Mouse (Mus musculus): ENCODE results near the gene Irf9.

Gene Irf9

DNA sequence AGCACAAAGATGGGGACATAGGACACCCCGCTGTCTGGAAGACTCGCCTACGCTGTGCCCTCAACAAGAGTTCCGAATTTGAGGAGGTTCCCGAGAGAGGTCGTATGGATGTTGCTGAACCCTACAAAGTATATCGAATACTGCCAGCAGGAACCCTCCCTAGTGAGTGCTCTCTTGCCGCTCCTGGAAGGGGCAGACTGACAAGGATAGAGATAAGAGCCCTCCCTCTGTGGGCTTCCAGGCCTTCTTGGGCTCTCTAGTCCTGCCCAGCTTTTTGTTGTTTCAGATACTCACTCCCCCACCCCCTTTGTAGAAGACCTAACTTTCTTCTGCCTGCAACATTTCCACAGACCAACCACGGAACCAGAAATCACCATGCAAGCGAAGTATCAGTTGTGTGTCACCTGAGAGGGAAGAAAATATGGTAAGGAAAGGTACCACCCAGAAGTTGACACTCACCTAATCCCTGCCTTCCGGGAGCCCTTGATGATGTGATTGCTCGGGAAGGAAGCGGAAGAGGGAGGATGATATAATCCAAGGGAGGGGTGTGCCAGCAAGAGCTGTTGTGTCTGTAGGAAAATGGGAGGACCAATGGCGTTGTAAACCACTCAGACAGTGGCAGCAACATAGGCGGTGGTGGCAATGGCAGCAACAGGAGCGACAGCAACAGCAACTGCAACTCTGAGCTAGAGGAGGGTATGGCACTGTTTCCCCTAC lies 2.5 kb downstream of the Irf9 start:
- DNase-seq (ENCODE audit: extremely low spot score, low read depth, low spot score), result no peak

DNA sequence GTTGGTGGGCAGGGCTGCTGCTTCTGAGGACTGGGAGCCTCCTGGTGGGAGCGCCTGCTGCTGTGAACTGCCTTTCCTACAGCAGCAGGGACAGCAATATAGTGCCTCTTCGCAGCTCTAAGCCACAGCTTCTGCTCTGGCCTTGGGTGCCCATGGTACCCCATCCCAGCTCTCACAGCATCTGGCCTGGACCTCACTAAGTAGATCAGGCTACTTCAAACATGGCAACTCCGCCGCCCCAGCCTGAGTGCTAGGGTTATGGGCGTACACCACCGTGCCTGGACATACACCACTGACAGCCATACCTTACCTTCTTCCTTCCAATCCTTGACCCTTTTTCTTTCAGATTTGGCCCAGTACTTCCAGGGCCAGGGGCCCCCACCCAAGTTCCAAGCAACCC lies 5.0 kb downstream of the Irf9 start:
- no peak for DNase-seq (ENCODE audit: extremely low spot score, low read depth, low spot score)

DNA sequence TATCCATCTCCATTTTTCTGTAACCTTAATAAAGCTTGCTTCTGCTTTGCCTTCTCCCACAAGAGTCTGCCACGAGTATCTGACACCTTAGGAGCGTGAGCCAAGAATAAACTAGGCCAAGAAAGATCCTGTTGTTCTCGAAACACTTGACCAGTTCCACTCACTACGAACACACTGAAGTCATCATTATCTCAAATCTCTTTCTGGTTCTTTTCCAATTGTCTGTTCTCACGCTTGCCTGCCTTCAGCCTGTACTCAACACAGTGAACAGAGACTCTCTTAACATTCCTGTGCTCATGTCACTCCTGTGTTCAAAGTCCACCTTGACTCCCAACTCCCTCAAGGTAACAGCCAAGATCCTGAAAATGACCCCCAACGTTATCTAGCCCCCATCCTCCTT lies 10.0 kb downstream of the Irf9 start:
- DNase-seq (ENCODE audit: extremely low spot score, low read depth, low spot score), result no peak

DNA sequence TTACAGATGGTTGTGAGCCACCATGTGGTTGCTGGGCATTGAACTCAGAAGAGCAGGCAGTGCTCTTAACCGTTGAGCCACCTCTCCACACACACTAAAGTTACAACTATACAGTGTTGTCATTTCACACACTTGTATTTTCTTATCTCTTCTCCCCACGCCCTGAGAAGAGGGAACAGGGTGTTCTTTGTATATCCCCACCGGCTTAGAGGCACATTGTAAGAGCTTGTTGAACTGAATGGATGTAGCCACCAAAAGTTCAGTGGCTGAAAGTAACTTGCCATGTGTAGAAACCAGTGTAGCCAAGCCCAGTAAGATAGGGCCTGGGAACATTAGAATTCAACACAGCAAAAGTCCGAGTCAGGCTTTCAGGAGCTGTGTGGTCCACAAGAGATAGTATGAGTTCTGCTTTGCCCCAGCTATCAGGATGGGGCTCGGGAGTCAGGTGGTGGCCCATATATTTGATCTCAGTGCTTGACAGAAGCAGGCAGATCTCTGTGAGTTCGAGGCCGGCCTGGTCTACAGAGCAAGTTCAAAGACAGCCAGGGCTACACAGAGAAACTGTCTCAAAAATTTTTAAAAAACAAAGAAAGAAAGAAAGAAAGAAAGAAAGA lies 11.3 kb downstream of the Irf9 start:
- DNase-seq (ENCODE audit: extremely low spot score, low read depth, low spot score), result no peak

DNA sequence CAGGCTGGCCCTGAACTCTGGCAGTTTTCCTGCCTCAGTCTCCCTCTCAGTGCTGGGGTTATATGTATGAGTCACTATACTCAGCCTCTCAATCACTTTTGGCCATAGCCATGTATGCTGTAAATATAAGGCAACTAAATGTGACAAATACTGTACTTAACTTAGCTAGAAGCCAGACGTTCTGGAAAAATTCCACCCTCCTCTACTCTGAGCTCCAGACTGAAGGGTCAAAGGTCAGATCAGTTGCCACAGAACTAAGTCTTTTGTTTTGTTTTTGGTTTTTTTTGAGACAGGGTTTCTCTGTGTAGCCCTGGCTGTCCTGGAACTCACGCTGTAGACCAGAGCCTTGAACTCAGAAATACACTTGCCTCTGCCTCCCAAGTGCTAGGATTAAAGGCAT lies 12.5 kb downstream of the Irf9 start:
- no peak for DNase-seq (ENCODE audit: extremely low spot score, low read depth, low spot score)

DNA sequence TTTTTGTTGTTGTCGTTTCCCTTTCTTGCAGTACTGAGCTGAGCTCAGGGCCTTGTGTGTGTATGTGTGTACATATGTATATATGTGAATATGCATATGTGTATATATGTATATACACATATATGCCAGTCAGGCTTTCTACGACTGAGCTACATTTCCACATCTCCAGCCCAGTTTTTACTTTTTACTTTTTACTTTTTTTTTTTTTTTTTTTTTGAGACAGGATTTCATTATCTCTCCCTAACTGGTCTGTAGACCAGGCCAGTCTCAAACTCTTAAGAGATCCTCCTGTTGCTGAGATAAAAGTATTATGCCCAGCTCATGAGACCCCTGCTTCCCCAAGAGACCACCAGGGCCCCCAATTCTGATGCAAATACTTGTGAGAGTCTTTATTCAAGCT lies 13.5 kb downstream of the Irf9 start:
- DNase-seq (ENCODE audit: extremely low spot score, low read depth, low spot score), result no peak

DNA sequence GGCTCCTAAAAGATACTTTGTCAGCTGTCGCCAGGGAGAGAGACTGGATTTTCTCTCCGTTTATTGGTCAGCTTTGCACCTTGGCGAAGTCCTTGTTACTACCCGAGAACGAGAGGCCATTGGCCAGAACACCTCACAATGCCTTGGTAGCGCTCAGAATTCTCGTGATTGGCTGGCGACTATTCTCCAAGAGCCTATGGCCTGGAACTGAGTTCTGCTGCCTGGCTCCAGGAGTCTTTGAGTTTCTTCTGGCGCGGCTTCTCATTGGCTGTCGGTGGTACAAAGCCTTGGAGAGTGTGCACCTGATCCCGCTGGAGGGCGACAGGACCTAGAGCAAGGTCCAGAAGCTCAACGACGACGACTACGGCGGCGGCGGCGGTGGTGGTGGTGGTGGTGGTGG lies 14.5 kb downstream of the Irf9 start, which contains the start of gene Rec8:
Rec8 (plus strand) TSS at position 216 of the 400 bp plus-strand sequence.
- no peak for DNase-seq (ENCODE audit: extremely low spot score, low read depth, low spot score)

DNA sequence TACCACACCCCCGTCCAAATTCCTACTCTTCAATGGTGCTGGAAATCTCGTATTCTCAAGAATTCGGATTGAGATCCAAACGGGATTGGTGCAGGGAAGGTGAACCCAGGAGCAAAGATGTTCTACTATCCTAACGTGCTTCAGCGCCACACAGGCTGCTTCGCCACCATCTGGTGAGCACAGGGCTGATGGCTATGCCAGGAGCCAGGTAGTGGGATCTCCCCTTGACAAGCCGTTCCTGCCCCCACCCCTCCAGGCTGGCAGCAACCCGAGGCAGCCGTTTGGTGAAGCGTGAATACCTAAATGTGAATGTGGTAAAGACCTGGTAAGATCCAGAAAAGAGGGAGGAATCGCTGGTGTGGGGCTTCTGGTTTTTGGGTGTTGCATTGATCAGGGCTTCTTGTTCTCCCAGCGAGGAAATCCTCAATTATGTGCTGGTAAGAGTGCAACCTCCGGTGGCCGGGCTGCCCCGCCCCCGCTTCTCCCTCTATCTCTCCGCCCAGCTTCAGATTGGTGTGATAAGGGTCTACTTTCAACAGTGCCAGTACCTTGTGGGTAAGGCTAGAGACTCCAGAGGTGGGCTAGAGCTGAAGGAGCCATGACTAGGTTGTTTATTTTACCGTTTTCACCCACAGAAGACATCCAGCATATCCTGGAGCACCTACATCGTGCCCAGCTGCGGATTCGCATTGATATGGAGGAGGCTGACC lies 15.3 kb downstream of the Irf9 start:
- DNase-seq (ENCODE audit: extremely low spot score, low read depth, low spot score), result no peak

DNA sequence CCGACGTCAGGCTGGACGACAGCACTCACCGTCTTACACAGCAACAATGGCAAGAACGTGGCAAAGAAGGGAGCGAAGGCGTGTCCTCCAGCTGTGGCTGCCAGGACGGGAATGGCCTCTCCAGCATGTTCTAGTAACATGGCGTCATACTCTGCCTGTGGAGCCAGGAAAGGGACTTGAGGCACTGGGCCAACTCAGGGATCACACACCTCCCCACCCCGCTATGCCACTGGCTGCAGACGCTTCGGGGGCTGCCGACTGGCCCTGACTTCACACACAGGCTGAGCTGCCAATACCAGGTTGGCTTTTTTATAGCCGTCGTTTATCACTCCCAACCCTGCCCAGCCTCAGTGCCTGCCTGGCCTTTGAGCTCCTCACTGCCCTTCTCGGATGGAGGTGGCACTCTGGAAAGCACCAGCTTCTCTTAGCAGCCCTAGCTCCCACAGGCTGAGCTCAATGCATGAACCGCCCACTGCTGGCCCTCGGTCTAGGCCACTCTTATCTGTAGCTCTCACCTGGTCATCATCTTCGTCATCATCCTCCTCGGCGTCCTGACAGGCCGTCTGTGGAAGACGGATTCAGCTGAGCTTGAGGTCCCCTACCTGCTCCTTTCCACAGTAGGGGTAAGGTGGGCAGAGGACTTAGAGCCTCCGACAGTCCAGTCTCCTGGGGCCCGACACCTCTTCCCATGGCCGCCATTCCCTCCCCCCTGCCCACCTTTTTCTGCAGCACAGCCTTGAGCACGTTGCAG lies 24.9 kb downstream of the Irf9 start:
- no peak for DNase-seq (ENCODE audit: extremely low spot score, low read depth, low spot score)

DNA sequence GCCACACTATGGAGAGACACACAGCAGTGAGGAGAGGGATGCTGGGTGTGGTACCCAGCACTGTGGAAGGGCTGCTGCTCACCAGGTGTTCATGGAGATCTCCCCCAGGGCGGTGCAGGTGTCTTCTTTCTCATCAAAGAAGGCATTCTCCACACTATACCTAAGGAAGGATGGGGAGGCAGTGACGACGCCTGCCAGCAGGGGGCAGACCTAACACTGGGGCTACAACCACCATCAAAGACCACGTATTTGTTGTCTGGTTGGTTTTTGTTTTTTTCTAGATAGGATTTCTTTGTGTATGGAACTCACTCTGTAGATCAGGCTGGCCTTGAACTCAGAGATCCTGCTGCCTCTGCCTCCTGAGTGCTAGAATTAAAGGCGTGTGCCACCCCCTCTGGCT lies 25.9 kb downstream of the Irf9 start:
- no peak for DNase-seq (ENCODE audit: extremely low spot score, low read depth, low spot score)

DNA sequence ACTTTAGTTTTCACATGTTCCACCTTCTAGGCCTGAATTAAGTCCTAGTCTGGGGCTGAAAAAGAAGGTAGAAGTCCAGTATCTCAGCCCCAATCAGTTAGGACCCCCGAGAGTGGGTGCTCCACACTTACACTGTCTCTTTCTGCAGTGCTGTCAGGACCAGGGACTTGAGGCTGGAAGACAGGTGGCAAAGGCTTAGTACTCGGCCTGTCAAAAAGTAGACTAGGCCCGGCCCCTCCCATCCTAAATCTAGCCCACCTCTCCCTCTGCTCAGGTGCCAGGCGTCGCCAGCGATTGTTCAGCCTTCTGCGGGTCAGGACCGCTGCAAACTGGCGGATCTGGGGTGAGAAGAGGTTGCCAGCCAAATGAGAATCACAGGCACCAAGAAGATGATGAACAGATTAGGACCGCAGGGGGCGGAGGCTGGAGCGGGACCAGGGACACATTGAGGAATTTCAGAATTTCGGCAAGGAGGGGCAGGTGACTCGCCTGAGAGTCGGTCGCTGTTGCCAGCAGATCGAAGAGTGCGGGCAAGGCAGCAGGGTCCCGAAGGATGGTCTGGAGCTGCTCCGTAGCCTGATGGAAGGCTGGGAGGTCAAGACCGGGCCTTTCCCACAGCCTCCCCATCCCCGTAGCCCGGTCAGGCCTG lies 31.6 kb downstream of the Irf9 start:
- DNase-seq (ENCODE audit: extremely low spot score, low read depth, low spot score), result no peak

DNA sequence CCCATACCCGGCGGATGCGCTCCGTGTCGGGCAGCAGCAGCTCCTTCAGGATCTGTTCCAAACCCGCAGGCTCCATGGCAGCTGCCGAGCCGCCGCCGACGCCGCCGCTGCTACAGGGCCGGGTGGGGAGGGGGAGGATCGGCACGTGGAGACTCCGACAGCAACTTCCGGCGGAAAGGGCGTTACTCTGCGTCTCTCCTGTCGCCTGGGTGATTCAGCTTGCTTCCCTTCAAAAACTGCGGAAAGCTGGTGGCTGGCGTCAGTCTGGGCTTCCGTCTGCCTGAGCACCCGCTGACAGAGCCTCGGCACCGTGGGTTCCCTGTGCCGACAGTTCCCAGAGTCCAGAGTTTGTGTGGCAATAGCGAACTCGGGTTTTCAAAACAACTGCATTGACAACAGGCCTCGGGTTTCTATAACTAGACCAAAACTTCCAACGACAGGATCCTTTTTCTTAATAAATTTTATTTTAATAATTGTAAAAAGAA lies 32.2 kb downstream of the Irf9 start, which contains the start of gene Ipo4:
Ipo4 (minus strand) TSS at position 435 of the 485 bp plus-strand sequence.
- peak; percentile 57 for DNase-seq (ENCODE audit: extremely low spot score, low read depth, low spot score)

DNA sequence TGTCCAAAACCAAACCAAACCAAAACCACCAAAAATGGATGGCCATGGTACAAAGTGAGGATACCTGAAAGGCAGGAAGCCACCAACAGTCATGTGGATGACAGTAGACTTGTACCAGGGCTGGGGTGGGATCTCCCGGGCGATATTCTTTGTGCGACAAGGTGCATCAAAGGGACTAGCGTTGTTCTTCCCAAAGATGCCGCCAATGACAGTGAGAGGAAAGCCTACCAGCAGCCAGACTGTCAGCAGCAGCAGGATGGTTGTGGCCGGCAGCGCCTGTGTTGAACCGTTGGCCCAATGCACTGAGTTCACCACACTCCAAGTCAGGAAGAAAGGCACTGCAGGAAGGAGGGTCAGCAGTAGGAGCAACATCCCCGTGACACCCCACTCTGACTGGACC lies 34.4 kb downstream of the Irf9 start, which contains the start of gene Gm49378:
Gm49378 (minus strand) TSS at position 101 of the 400 bp plus-strand sequence.
- DNase-seq (ENCODE audit: extremely low spot score, low read depth, low spot score), result no peak

DNA sequence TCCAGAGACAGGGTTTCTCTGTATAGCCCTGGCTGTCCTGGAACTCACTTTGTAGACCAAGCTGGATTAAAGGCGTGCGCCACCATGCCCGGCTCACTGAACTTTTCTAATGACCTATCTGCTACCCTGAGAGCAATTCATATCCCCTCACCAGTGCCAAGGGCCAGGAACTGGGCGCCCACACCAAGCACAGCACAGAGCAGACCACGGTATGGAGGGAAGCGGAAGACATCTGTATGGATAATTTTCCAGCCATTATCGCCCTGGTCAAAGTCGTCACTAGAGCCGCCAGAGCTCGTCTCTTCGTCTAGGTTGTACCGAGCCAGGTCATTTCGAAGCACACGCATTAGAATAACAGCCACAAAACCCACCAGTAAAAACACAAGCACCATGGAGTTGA lies 37.4 kb downstream of the Irf9 start:
- DNase-seq (ENCODE audit: extremely low spot score, low read depth, low spot score), result no peak

DNA sequence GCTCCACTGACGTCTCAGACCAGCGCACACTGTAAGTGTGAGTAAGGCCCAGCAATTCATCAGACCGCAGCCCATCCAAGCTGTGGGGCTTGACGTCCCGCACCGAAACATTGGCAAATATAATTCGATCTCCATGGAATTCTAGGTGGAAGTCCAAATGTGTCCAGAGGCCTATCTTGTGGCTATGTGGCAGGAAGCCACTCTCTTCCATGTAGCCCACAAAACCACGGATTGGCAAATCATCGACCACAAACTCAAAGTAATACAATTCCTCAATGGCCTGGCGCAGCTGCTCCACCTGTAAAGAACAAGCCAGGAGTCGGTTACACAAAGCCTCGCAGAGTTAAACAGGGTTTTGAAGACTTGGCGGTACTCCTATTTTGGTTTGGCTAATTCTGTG lies 37.9 kb downstream of the Irf9 start:
- DNase-seq (ENCODE audit: extremely low spot score, low read depth, low spot score), result no peak

DNA sequence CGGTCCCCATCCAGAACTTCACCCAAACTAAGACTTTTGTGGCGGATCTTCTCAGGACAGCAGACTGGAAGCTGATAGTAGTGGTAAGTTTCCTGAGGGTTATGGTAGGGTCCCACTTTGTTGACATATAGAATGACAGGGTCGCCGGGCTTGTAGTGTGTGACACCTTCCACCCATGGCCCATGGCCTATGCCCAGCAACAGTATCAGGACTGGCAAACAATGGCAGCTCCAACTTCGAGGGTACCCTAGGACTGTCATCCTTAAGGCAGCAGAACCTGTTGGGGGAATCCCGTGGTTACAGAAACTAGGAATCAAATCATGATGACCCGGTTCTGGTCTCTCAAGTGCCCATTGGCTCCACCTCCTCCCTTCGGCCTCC lies 39.3 kb downstream of the Irf9 start:
- no peak for DNase-seq (ENCODE audit: extremely low spot score, low read depth, low spot score)

DNA sequence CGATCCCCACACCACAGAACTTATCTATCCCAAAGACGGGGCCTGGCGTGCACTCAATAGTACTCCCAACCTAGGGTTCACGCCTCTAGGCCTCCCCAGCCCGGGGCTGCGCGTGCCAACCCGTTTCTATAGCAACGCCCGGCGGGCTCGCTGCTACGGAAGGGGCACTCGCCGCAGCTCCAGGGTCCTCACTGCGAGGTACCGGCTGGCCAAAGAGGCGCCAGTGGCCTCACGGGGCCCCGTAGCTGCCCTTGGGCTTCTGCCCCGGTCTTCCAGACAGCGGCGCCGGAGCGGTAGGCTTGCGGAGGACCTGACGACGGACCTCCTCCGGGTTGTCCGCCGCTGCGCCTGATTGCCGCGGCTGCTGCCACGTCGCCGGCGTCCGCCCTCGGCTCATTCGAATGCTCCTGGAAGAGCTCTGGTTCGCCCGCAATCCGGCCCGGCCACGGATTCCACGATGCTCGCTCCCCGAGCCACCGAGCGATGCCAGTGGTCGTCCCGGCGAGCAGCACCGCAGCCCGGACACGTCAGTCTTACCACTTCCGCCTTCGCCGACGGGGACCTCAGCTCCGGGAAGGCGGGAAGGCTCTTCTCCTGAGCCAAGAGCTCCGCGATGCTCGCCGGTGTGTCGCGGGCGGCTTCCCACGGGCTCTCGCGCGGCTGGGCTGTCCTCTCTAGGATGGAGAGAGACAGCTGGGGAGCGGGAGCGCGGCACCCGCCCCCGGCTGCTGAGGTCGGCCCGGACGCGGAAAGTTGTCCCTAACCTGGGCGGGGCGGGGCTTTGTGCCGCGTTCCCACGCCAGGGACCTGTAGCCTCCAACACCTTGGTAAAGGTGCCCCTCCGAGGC lies 39.9 kb downstream of the Irf9 start, which contains the start of gene Tm9sf1:
Tm9sf1 (minus strand) TSS at position 747 of the 848 bp plus-strand sequence.
- DNase-seq (ENCODE audit: extremely low spot score, low read depth, low spot score), result no peak

DNA sequence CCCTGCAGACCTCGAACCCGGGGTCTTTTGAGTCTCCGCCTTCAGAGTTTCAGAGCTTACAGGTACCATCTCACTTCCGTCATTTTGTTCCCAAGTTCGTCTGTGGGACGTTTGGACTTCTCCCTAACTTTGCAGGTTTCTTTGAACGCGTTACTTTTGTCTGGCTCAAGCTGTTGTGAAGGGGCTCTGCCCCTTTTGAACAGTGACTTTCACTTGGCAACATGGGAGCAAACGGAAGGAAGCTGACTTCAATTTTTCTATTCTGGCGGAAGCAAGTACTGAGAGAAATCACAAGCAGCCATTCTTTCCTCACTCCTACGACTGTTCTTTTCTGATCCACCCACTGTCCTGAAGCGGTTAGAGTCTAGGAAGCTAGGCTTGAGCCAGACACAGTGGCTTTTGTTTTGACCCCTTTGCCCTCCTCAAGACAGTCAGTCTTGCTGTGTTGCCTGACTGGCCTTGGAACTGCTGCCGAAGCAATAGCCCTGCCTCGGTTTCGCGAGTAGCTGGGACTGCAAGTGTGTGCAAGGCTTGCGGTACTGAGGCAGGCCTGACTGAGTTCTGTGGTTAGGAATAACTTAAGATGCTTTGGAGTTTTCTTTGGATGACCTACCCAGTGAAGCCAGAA lies 41.0 kb downstream of the Irf9 start:
- no peak for DNase-seq (ENCODE audit: extremely low spot score, low read depth, low spot score)

DNA sequence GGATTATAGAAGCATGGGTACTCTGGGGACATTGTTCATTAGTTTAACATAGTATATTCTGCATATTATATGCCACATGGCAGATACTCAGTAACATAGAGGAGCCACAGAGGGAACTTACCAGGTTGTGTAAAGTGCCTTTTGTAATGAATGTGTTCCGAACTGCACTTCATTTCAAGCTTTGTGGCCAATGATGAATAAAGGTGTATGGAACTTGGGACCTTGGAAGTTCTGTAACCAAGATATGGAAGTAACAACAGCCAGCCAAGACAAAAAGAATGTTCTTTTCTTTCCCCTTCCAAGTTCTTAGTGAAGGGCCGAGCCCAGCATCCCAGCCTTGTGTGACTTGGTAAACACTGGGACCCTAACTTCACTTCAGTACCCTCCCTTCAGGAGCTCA lies 46.5 kb downstream of the Irf9 start, which contains the start of gene Tssk4:
Tssk4 (plus strand) TSS at position 301 of the 400 bp plus-strand sequence.
- no peak for DNase-seq (ENCODE audit: extremely low spot score, low read depth, low spot score)

All from hindlimb bud, embryonic 11.5 days (tissue).